Mouse (Mus musculus) B cell, adult 2 months (primary cell): ENCODE results near the gene Sdc4.

Experiments
- DNase-seq, 2 experiments: peaks; one replicate each; pipeline ENCODE4 v3.0.0; 2022

Sdc4 gene

GRCm38 (mm10) chr2:164396076-164396475 lies 47.6 kb downstream of the Sdc4 start:
- DNase-seq, result no peak

- no peak for DNase-seq
Observed at GRCm38 (mm10) chr2:164393126-164393525, 50.6 kb downstream of the Sdc4 start.

- peak; percentile 92 for DNase-seq
Observed at GRCm38 (mm10) chr2:164389499-164389898, 54.2 kb downstream of the Sdc4 start.

GRCm38 (mm10) chr2:164389020-164389419 lies 54.7 kb downstream of the Sdc4 start, which contains the start of gene Slpi:
TSS of gene Slpi (minus strand) at chr2:164389095.
- DNase-seq, result no peak

- peak; percentile 80 to 83 for DNase-seq
Observed at GRCm38 (mm10) chr2:164386953-164387352, 56.7 kb downstream of the Sdc4 start.

GRCm38 (mm10) chr2:164385927-164386763 lies 57.5 kb downstream of the Sdc4 start:
- no peak for DNase-seq

GRCm38 (mm10) chr2:164383656-164384399 lies 59.9 kb downstream of the Sdc4 start:
- DNase-seq, result no peak

- no peak for DNase-seq
Observed at GRCm38 (mm10) chr2:164382971-164383370, 60.7 kb downstream of the Sdc4 start.

GRCm38 (mm10) chr2:164381726-164382125 lies 62.0 kb downstream of the Sdc4 start:
- peak; percentile 53 to 55 for DNase-seq

GRCm38 (mm10) chr2:164377478-164378426 lies 65.9 kb downstream of the Sdc4 start:
- DNase-seq, result no peak
